Mouse (Mus musculus): Measurements from ENCODE around the gene Epdr1.
"Not testable (repeated sequence)": the region's sequence is repeated elsewhere in the genome, so short reads cannot be mapped to it uniquely, and the experiment has no call there.

- TF ChIP-seq EP300, CTCF (IDR thresholded peaks at IDR 0.05; ENCODE audit: low read depth): not testable (repeated sequence)
Observed at GRCm38 (mm10) chr13:19570166-19570565, 49.6 kb downstream of the Epdr1 start.

Measured in liver, embryonic 14.5 days (tissue).